Mouse (Mus musculus): Measurements from ENCODE around the gene M1ap. TPM values are rescaled to one million over a fixed set of nuclear protein-coding genes. Genes with fewer than 3 reads are reported as not detected.

M1ap gene
- polyA plus RNA-seq (2017; shearing (Covaris generic)), result 1 to 10 TPM in 1 of 2 experiments, under 1 TPM in 1; 0.74 to 1.4 TPM

DNA sequence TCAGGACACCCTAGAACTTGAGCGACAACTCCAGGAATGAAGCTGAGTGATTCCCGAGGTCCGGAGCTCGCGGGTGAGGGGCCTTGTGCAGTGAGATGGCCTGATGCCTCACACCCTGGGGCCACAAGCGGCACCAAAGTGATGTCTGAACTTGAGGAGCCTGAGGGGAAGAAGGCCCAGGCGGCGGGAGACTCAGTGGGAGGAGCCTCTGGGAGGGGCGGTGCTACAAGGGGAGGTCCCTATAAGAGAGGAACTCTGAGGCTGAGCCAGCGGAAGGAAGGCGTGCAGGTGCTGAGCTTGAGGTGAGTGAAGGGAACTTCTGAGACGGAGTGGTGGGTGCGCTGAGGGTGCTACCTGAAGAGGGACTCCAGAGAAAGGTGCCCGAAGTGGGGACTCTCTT lies at the start of gene M1ap:
Gene M1ap (plus strand): TSS at position 252 of the 400 bp plus-strand sequence.
- no peak for ATAC-seq

DNA sequence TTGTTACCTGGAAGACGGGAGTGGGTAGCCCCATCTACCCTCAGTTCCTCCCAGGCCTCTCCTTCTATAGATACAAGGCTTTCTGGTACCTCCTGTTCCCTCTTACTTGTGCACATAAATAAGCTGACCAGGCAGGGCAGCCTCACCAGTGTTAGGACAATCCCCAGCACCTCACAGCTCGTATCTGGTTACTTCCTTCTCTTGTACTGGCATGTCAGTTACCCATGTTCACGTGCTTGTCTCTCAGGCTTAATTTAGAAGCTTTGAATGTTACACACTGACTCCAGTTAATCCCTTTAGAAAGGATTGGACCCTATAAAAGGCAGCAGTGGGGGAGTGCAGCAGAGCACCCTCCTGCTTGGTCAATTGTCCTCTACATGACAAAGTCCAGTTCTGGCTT lies 49.4 kb upstream of the M1ap start:
- no peak for ATAC-seq

DNA sequence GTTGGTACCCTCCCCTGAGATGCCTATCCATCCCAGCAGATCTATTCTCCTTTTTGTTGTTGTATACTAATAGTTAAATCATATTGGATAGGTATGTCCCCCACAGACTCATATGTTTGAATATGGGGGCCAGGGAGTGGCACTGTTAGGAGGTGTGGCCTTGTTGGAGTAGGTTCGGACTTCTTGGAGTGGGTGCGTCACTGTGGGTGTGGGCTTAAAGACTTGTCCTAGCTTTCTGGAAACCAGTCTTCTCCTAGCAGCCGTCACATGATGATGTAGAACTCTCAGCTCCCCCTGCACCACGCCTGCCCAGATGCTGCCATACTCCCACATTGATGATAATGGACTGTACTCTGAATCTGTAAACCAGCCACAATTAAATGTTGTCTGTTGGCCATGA lies 48.5 kb upstream of the M1ap start:
- no peak for ATAC-seq

DNA sequence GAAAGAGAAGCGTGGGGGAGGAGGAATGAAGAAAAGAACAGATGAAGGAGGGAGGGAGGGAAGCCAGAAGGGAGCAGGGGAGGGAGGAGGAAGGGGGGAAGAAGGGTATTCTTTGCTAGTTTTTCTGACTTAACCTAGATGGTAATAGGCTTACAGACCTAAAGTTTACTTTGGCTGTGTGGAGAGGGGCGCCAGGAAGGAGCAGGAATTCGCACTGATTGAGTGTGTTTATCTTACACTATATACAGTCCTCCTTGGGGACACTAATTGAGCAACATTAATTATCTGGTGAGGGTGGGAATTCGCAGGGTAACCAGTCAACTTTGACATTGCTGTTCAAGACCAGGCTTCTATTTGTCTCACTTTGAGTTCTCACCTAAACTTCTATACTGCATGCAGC lies 48.0 kb upstream of the M1ap start:
- ATAC-seq, result no peak

DNA sequence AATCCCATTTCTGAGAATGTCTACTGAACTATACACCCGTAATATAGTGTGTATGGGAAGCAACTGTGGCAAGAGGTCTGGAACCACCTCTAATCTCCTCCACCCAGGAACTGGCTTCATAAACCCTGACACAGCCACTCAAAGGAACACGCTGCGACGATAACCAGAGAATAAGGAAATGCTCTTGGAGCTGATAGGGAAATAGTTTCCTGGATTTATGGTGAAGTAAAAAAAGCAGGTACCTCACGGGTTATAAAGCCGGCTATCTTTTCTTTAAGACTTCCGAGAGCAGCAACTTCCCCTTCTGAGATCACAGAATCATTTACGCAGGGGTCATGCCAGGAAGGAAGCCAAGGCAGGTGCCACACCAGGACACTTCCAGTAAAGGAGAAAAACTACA lies 44.1 kb upstream of the M1ap start:
- ATAC-seq, result no peak

DNA sequence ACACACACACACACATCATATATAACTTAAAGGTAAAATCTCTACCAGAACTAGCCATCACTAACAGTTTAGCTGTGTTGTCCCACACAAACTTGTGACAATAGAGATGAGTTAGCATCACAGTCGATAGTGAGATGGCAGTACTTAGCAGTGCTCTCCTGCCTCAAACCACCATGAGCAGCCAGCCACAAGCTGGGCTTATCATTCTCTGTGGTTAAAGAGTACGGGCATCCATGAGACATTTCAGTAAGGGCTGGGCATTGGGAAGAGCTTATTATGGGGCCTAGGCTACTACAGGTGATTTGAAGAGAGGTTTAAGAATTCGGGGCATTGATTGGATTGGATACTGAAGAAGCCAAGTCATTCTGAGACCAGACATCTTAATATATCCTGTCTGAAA lies 39.7 kb upstream of the M1ap start:
- ATAC-seq, result no peak

DNA sequence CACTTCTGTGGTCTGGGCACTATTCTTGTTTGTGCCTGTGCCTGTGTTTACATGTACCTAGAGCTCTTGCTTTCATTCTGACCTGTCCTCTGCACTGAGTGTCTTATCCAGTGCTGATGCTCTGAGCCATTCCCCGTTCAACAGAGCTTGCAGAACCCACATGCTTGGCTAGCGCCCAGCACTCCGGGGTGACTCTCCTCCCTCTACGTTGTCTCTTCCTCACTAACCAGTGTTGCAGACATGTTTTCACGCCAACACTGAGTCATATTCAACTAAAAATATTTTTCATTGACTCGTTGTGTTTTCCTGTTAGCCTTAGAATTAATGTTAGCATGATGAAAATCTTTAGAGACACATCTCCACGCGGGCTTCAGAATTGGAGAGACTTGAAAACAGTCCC lies 38.7 kb upstream of the M1ap start:
- no peak for ATAC-seq

DNA sequence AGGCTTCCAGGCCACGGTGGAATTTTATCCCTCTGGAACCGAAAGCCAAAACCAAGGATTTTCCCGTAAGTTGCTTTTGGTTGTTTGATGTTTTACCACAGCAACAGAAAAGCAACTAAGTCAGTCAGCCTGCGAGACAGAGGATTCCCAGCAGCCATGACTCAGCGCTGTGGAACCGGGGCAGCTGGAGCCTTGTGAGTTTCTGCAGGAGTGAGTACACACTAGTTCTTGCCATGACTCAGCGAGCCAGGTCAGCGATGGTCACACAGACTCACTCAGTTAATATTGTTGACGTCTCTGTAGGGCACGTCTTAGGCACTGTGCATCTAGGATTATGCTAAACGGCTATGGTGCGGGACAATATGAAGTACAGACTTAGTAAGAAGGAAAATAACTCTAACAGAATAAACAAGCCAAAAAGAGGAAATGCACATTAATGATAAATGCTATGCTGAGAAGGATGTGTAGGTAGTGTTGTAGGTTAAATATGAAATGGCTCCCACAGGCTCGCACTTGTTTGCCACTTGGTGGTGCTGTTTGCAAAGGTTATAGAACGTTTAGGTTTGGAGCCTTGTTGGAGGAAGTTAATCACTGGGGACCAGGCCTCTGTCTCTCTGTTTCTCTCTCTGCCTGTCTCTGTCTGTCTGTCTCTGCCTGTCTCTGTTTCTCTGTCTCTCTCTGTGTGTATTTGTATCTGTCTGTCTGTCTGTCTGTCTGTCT lies 37.4 kb upstream of the M1ap start:
- peak; percentile 34 for ATAC-seq

DNA sequence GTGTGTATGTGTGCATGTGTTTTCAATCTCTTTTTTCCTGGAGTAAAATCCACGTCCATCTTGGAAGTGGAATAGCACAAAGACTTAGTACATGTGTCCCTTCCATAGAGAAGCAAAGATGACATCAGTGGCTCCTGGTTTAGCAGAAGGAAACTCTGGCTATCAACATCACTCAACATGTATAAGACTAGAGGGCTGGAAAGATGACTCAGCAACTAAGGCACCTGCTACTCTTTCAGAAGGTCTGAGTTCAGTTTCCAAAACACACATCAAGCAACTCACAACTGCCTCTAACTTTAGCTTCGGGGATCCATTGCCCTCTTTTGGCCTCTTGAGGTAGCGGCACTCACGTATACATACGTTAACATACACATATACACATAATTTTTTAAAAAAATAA lies 35.4 kb upstream of the M1ap start:
- no peak for ATAC-seq

DNA sequence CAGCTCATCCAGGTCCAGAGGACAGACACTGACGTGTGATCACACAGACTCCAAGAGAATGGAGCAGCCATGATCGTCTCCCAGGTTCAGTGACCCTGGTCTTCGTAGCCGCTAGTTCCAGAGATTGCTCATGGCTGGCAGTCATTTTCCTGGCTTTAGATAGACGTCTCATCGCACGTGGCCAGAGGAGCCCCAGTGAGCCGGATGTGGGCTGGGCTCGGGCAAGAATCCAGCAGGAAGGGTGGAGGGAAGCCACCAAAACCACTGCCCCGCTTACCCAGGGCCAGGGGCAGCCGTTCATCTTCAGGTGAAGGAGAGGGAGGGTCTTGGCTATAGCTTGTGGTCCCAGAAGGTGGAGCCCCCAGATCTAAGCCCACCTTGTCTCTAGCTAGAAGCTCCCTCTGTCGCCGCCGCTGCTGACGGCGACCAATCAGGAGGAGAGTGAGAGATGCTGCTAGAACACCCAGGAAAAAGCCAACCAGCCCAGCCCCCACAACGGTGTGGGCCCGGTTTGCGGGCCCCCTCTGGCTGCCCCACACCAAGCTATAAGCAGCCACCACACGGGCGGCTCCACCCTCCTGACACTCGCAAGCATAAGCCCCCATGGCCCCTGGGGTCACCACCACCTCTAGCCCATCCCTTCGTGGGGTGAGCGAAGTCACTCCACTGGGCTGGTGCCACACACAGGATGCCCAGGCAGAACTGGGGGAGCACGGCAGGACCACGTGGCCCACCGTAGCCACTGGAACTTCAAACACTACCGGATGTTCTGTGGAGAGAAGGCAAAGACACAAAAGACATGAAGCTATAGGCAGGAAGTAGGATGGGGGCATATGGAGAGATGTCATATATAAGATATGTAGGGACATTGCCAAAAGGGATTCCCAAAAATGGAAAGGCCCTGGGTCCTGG lies 33.1 kb upstream of the M1ap start:
- ATAC-seq, result peak; percentile 83

DNA sequence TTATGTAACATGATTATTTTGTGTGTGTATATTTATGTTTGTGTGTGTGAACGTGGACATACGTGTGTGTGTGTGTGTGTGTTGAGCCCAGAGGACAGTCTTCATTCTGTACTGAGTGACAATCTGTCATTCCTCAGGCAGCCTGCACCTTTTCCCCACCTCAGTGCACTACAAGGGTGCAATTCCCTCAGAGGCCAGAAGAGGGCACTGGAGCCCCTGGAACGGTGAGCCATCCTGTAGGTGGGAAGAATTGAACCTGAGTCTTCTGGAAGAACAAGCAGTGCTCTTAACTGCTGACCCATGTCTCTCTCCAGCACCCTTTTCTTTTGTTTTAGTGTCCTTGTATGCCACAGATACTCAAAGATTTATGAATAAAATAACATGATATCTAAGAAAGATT lies 30.8 kb upstream of the M1ap start:
- no peak for ATAC-seq

DNA sequence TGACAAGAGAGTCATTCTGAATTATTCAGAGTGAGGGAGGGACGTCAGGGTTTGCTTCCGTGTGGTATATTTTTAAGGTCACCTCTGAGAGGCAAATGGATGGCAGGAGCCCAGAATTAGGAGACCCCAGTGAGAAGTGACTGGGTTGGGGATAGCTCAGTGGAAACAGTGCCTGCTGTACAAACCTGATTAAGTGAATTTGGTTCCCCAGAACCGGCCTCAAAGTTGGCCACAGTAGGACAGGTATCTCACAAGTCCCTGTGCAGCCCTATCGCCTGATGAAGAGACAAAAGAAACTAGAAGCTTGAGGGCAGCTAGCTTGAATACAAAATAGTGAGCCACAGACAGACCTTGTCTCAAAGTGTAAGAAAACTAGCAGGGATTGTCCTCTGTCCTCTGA lies 30.2 kb upstream of the M1ap start:
- ATAC-seq, result no peak

DNA sequence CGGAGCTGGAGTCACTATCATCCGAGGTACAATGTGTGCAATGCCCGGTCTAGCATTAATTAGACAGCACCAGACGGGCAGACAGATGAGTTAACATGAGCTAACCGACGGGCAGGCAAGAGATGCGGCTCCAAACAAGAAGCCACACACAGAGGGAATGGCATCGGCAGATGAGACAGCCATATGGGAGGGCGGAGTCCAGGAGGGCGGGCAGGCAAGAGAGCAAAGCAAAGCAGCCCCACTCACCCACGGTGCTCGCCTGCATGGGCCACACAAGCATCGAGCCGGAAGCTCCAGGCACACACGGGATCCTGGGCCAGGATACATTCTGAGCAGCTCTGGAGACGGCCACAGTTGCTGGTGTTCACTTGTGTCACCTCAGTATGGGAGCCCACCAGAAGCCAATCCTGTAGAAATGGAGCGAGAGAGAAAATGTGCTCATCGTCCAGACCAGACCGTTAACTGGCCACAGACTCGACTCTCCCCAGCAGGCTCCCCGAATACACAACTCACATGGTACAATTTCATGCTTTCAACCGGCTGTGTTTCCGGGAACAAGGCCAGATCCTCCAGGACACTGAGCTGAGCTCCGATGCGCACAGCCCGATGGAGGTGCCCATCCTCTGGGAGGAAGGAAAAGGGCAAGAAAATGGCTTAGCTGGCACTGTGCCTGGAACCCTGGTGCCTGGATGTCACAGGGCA lies 29.5 kb upstream of the M1ap start:
- ATAC-seq, result no peak

DNA sequence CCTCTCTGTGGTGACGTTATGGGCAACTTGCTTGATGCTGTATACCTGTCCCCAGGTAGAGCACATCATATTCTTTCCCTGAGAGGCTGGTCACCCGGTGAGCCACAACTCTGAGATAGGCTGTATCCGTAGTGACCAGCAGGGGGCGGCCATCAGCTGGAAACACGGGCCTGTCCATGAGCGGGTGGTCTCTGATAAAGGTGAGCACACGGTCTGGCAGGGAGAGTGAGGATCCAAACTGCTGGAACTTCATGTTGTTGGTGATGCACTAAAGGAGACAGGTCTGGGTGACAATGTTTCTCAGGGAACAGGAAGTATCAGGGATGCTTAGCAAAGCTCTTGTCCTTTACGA lies 28.9 kb upstream of the M1ap start:
- ATAC-seq, result no peak

DNA sequence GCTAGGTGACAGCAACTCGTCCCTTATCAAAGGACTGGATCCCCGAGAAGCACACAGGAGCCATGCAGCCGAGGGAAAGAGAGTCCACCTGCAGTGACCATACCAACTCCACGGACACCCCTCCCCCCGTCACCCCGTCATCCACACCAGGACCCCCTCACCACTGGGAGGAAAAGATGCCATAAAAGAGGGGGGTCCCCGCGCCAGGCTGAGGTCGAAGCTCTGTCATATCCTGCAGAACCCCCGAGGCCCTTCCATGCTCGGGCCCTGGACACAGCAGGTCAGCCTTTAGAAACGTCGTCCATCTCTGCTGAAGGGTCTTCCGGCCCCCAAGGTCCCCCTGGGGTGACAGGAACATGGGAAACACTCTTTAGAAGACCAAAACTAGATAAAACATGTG lies 28.3 kb upstream of the M1ap start:
- no peak for ATAC-seq

DNA sequence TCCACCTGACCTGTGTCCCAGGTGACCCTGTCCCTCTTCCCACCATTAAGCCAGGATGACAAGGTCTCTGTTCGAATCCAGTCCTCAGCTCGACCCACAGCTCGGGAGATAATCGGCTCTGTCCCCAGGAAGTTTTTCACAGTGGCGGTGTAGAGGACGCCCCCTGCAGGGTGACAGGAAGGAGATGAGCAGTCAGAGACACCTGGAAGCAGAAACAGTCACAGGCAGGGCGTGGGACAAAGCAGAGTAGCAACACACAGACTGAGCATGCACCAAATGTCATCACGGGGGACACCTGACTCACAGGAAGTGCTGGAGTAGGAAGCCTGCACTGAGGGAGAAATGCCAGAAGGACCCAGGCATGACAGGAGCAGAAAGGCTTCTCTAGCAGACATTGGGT lies 27.2 kb upstream of the M1ap start:
- no peak for ATAC-seq

DNA sequence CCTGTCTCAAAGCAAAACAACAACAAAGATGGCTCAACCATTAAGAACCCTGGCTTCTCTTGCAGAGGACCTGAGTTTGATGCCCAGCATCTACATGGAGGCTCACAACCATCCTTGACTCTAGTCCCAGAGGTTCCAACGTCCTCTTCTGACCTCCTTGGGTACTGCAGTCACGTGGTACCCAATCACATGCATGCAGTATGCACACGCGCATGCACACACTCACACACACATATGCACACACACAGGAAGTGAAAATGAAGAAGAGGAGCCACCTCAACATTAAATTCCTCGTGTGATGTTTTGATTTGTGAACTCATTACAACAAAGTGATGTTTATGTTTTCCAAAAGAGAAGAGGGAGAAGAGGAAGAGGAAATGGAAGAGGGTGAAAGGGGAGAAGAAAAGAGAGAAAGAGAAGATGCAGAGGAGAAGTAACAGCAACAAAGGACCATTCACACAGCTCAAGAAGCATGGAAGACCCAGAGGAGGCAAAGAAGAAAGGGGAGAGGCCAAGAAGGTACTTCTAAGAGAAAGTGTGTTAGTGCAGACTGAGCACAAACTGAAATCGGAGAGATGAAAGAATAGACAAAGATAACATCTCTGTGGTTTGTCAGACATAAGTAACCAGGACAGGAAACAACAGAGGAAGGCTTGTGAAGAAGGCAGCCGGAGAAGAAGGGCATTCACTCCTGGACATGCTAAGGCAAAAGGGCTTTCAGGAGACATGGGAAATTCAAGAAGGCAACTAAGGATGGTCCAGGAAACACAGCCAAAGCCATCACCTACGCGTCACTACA lies 25.1 kb upstream of the M1ap start:
- peak; percentile 91 for ATAC-seq

DNA sequence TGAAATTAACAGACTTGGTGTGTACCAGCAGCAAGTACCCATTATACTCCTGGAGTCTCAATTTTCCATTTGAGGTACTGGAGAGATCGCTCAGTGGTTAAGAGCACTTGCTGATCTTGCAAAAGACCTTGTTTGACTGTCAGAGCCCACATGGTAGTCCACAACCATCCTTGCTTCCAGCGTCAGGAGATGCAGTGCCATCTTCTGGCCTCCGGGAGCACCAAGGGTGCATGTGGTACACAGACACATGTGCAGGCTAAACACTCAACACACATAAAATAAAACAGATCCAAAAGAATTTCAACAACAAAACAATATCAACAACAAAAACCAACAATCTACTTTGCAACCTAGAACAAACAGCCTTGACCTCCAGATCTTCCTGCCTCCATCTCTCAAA lies 21.7 kb upstream of the M1ap start:
- no peak for ATAC-seq

DNA sequence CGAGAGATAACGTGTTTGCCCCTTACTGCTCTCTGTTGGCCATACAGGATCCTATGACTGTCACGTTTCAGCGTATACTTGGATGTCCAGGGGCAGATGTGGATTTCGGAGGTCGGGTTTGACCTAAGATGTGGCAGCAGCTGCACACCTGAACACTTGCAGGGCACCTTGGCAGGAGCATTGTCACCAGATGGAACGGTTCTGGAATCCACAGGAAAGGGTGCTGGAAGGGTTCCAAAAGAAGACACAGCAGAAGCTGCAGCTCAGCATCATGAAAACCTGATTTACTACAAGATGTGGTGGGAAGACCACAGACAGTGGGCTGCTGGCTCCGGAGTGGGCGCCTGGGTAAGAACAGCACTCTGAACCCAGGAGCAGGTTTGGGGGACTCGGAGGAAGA lies 20.6 kb upstream of the M1ap start:
- ATAC-seq, result no peak

DNA sequence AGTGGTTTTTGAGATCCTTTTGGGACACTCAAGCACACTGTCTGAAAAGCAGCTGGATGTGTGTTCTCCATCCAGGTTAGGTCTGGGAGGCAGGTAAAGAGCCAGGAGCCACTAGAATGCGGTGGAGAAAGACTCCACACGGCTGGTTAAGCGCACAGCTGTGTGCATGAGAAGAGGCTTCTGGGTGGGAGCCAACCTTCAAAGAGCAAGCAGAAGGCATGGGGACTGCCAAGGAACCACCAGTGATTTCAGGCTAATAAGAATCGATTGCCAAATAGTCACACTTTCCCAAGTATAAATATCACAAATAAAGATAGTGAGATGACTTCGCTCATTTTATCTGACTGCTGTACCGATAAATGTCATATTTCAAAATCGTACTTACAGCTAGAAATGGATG lies 20.2 kb upstream of the M1ap start:
- no peak for ATAC-seq

DNA sequence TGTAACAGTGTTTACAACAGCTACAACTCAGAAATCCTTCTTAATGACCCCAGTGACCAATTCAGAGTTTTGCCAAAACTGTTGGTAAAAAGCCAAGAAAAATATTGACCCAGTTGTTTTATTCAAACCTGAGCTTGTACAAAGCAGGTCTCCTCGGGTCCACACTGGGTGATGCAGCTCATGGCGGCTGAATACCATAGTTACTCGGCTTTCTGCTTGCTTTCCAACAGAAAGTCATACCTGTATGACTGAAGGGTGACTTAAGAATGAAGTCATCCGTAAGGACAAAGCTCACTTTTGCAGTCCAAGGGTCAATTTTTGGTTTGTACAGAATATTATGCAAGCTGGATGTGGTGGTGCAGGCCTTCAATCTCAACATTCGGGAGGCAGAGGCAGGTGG lies 19.1 kb upstream of the M1ap start:
- no peak for ATAC-seq

DNA sequence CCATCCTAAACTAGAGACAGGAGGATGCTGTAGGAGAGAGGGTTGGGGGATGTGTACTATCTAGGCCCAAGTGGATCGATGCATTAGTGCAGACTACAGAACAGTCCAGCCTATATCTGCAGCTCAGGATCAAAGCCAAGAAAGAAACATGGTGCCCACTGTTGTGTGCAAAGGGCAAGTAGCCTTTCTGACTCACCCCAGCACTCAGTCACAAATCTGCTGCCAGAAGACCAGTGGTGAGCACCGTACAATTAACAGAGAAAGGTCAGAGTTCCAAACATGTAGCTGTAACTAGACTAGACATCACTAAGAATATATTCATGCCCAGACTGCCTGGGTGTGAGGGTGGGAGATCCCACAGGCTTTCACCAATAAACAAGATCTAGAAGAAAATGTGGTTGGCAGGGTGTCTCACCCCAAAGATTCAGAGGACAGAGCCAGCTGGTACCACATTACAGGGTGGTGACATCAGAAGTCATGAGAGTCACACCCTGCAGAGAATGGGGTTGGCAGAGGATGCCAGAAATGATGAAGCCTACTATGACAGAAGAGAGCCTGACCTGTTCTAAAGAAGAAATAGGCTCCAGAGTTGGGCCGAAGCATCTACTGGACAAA lies 12.0 kb upstream of the M1ap start:
- no peak for ATAC-seq

Data from activated CD4-positive, CD25-positive, alpha-beta regulatory T cell, adult 4 months (primary cell).